ENCODE assay signal across 26 mouse cellular contexts in genomic region chr3:132893044-132893443, GRCm38 (mm10). TPM values are rescaled to one million over a fixed set of nuclear protein-coding genes. Genes with fewer than 3 reads are reported as not detected.
A peak's percentile ranks its signal among the peaks of the same experiment; 100 is the strongest.
DNase-seq lines count a peak whose midpoint lies in the region; ATAC-seq and TF ChIP-seq lines count a peak whose summit lies in the region.
"Had no signal": no experiment of that assay in that cellular context is flagged by ENCODE, and none has a peak within 500 bp of the region (broad histone marks: within the 10 kb centered on the region; RNA-seq: fewer than 3 reads in every experiment).

No protein-coding gene starts in this region.

- no peak overlapping the region for H3K4me2 ChIP-seq in kidney, postnatal 0 days (ENCODE audit: low read length)
- H3K4me2 ChIP-seq in midbrain, embryonic 11.5 days: no peak overlapping the region
- no peak overlapping the region for H3K4me2 ChIP-seq in midbrain, embryonic 15.5 days
- H3K4me2 ChIP-seq in stomach, postnatal 0 days (replicated peaks; ENCODE audit: low read depth): no peak overlapping the region
- no peak overlapping the region for H3K4me2 ChIP-seq in hindbrain, embryonic 12.5 days (replicated peaks)
- H3K4me2 ChIP-seq: embryonic facial prominence, embryonic 13.5 days; forebrain, embryonic 15.5 days; heart, embryonic 12.5 days; intestine, embryonic 15.5 days; limb, embryonic 12.5 days; midbrain, embryonic 12.5 days had no signal

- H3K4me1 ChIP-seq in kidney, postnatal 0 days (replicated peaks; ENCODE audit: insufficient read depth, low read length): no peaks in the 10 kb centered on the region
- no peaks in the 10 kb centered on the region for H3K4me1 ChIP-seq in midbrain, embryonic 11.5 days (ENCODE audit: control insufficient read depth, insufficient read depth, low read length)
- H3K4me1 ChIP-seq in midbrain, embryonic 15.5 days: no peaks in the 10 kb centered on the region
- H3K4me1 ChIP-seq in stomach, postnatal 0 days (replicated peaks; ENCODE audit: control insufficient read depth, insufficient read depth): no peaks in the 10 kb centered on the region
- H3K4me1 ChIP-seq in hindbrain, embryonic 12.5 days: no peaks in the 10 kb centered on the region
- H3K4me1 ChIP-seq: embryonic facial prominence, embryonic 13.5 days; forebrain, embryonic 10.5 days; intestine, embryonic 15.5 days; limb, embryonic 12.5 days; midbrain, embryonic 12.5 days had no signal

- no peak for DNase-seq in kidney, postnatal 0 days (ENCODE audit: low spot score)
- no peak for DNase-seq in kidney, postnatal 10 days
- DNase-seq in midbrain, embryonic 11.5 days (ENCODE audit: low spot score, missing footprints): peak; percentile 41
- DNase-seq in Patski (ENCODE audit: low read depth, low spot score): no peak
- no peak for DNase-seq in stomach, postnatal 0 days (ENCODE audit: low spot score)
- DNase-seq: adrenal gland, postnatal 14 days; cerebellum, adult 11-12 months; cerebellum, adult 9-11 months; gastrocnemius, adult 2 months; gastrocnemius, postnatal 36 days; heart, adult 2 months; kidney, adult 2 months; lung, postnatal 14 days; spleen, adult 18-20 months; thymus, adult 18-20 months; thymus, postnatal 25 days had no signal

- ATAC-seq in kidney, postnatal 0 days (replicated peaks; ENCODE audit: low FRiP score, low read depth): no peak
- ATAC-seq in midbrain, embryonic 11.5 days (ENCODE audit: low FRiP score): no peak
- ATAC-seq in midbrain, embryonic 15.5 days (replicated peaks): no peak
- no peak for ATAC-seq in Patski
- no peak for ATAC-seq in stomach, postnatal 0 days (ENCODE audit: low FRiP score, low TSS enrichment)
- ATAC-seq in hindbrain, embryonic 12.5 days (ENCODE audit: low FRiP score): no peak
- ATAC-seq: forebrain, embryonic 15.5 days; hindbrain, embryonic 16.5 days; intestine, embryonic 15.5 days had no signal

- H3K9ac ChIP-seq in kidney, postnatal 0 days (ENCODE audit: low read depth, low read length): no peak overlapping the region
- no peak overlapping the region for H3K9ac ChIP-seq in midbrain, embryonic 11.5 days (ENCODE audit: low read length)
- no peak overlapping the region for H3K9ac ChIP-seq in midbrain, embryonic 15.5 days
- H3K9ac ChIP-seq in stomach, postnatal 0 days (ENCODE audit: low read length): no peak overlapping the region
- no peak overlapping the region for H3K9ac ChIP-seq in hindbrain, embryonic 12.5 days
- H3K9ac ChIP-seq: embryonic facial prominence, embryonic 13.5 days; forebrain, embryonic 15.5 days; heart, embryonic 12.5 days; intestine, embryonic 15.5 days; limb, embryonic 12.5 days; midbrain, embryonic 12.5 days had no signal

- in situ Hi-C loops in Patski (cut with MboI; ENCODE audit: low pct_unique_long_range_greater_than_20kb): no loop called here

- no peak overlapping the region for H3K27ac ChIP-seq in kidney, postnatal 0 days
- H3K27ac ChIP-seq in midbrain, embryonic 11.5 days (ENCODE audit: low read depth, low read length): no peak overlapping the region
- no peak overlapping the region for H3K27ac ChIP-seq in midbrain, embryonic 15.5 days
- no peak overlapping the region for H3K27ac ChIP-seq in stomach, postnatal 0 days (replicated peaks)
- H3K27ac ChIP-seq in hindbrain, embryonic 12.5 days: no peak overlapping the region
- H3K27ac ChIP-seq: embryonic facial prominence, embryonic 13.5 days; forebrain, embryonic 10.5 days; forebrain, embryonic 15.5 days; gastrocnemius, adult 2 months; heart, adult 2 months; intestine, embryonic 15.5 days; limb, embryonic 12.5 days; midbrain, embryonic 12.5 days had no signal

- no peaks in the 10 kb centered on the region for H3K9me3 ChIP-seq in kidney, postnatal 0 days (replicated peaks; ENCODE audit: low read length)
- H3K9me3 ChIP-seq in midbrain, embryonic 11.5 days (ENCODE audit: control insufficient read depth, low read length): no peaks in the 10 kb centered on the region
- no peaks in the 10 kb centered on the region for H3K9me3 ChIP-seq in midbrain, embryonic 15.5 days
- no peaks in the 10 kb centered on the region for H3K9me3 ChIP-seq in stomach, postnatal 0 days (ENCODE audit: control insufficient read depth, low read length)
- H3K9me3 ChIP-seq in hindbrain, embryonic 12.5 days (replicated peaks): no peaks in the 10 kb centered on the region
- H3K9me3 ChIP-seq: embryonic facial prominence, embryonic 13.5 days; forebrain, embryonic 10.5 days; forebrain, embryonic 15.5 days; heart, embryonic 12.5 days; intestine, embryonic 15.5 days; limb, embryonic 12.5 days; midbrain, embryonic 12.5 days had no signal

- H3K27me3 ChIP-seq in kidney, postnatal 0 days (ENCODE audit: insufficient read depth, low read length): no peaks in the 10 kb centered on the region
- no peaks in the 10 kb centered on the region for H3K27me3 ChIP-seq in midbrain, embryonic 11.5 days (ENCODE audit: control insufficient read depth, insufficient read depth, low read length)
- no peaks in the 10 kb centered on the region for H3K27me3 ChIP-seq in midbrain, embryonic 15.5 days (replicated peaks)
- H3K27me3 ChIP-seq in Patski: no peaks in the 10 kb centered on the region
- no peaks in the 10 kb centered on the region for H3K27me3 ChIP-seq in stomach, postnatal 0 days (ENCODE audit: control insufficient read depth, insufficient read depth, low read length)
- H3K27me3 ChIP-seq in hindbrain, embryonic 12.5 days: no peaks in the 10 kb centered on the region
- H3K27me3 ChIP-seq: embryonic facial prominence, embryonic 13.5 days; forebrain, embryonic 15.5 days; heart, embryonic 12.5 days; intestine, embryonic 15.5 days; limb, embryonic 12.5 days; midbrain, embryonic 12.5 days had no signal

- WGBS in kidney, postnatal 0 days: 85% methylated on average over 7 of the region's 7 CpGs
- 85% methylated on average over 7 of the region's 7 CpGs for WGBS in midbrain, embryonic 11.5 days
- WGBS in midbrain, embryonic 15.5 days: 84% methylated on average over 7 of the region's 7 CpGs
- whole genome bisulfite sequencing in stomach, postnatal 0 days: 78% methylated on average over 7 of the region's 7 CpGs
- WGBS in hindbrain, embryonic 12.5 days: 83% methylated on average over 7 of the region's 7 CpGs

- peak; percentile 37; the same call in 1 of the 2 replicates for TF ChIP-seq CTCF in kidney, postnatal 0 days (IDR thresholded peaks at IDR 0.05; ENCODE audit: low read depth)
- peak; percentile 47 for TF ChIP-seq CTCF in Patski (IDR thresholded peaks at IDR 0.05)
- TF ChIP-seq CTCF in stomach, postnatal 0 days (IDR thresholded peaks at IDR 0.05; ENCODE audit: low read depth): peak; percentile 25

- TF ChIP-seq EP300 in stomach, postnatal 0 days (optimal IDR thresholded peaks at IDR 0.05): no peak

- H3K36me3 ChIP-seq in kidney, postnatal 0 days (ENCODE audit: insufficient read depth, low read length): no peaks in the 10 kb centered on the region
- H3K36me3 ChIP-seq in midbrain, embryonic 11.5 days (ENCODE audit: control insufficient read depth, insufficient read depth, low read length): no peaks in the 10 kb centered on the region
- no peaks in the 10 kb centered on the region for H3K36me3 ChIP-seq in midbrain, embryonic 15.5 days (replicated peaks)
- H3K36me3 ChIP-seq in stomach, postnatal 0 days (ENCODE audit: control insufficient read depth, insufficient read depth, low read length): no peaks in the 10 kb centered on the region
- no peaks in the 10 kb centered on the region for H3K36me3 ChIP-seq in hindbrain, embryonic 12.5 days
- H3K36me3 ChIP-seq: forebrain, embryonic 10.5 days; forebrain, embryonic 15.5 days; heart, embryonic 12.5 days; intestine, embryonic 15.5 days; limb, embryonic 12.5 days; midbrain, embryonic 12.5 days had no signal

- no peak overlapping the region for H3K4me3 ChIP-seq in kidney, postnatal 0 days (replicated peaks; ENCODE audit: low read depth, low read length)
- H3K4me3 ChIP-seq in midbrain, embryonic 11.5 days (ENCODE audit: low read depth, low read length): no peak overlapping the region
- H3K4me3 ChIP-seq in midbrain, embryonic 15.5 days: no peak overlapping the region
- H3K4me3 ChIP-seq in stomach, postnatal 0 days (ENCODE audit: low read depth, low read length): no peak overlapping the region
- H3K4me3 ChIP-seq in hindbrain, embryonic 12.5 days: no peak overlapping the region
- H3K4me3 ChIP-seq: embryonic facial prominence, embryonic 13.5 days; forebrain, embryonic 10.5 days; forebrain, embryonic 15.5 days; gastrocnemius, adult 2 months; heart, adult 2 months; heart, embryonic 12.5 days; intestine, embryonic 15.5 days; limb, embryonic 12.5 days; midbrain, embryonic 12.5 days had no signal

- CTCF ChIA-PET in Patski (lab: Charles Lee): interaction anchor here (0.8 to 3.9 kb wide), 7 partner anchors 10 to 151 kb away, joined by 3 to 22 read pairs (median 3); no protein-coding TSS in a partner anchor

- POLR2A ChIA-PET in Patski (lab: Charles Lee): interaction anchor here (1.2 kb wide), 1 partner anchor 9 kb away, joined by 3 read pairs; no protein-coding TSS in a partner anchor

RNA-seq across cellular contexts. Expression of gene Npnt, which starts 57.0 kb away (rescaled TPM):
- 229 and 252 TPM in 2 replicates for polyA plus RNA-seq in kidney, postnatal 0 days (2015; fragmentation: Nextera tagmentation; extraction: Ambion mirVana)
- polyA plus RNA-seq in midbrain, embryonic 11.5 days (2014; fragmentation: Nextera tagmentation; extraction: Ambion mirVana): 7.6 and 7.9 TPM in 2 replicates
- polyA plus RNA-seq in midbrain, embryonic 15.5 days (2015; fragmentation: Nextera tagmentation; extraction: Ambion mirVana): 24.2 and 27.5 TPM in 2 replicates
- polyA plus RNA-seq in Patski (2021): 460 TPM
- polyA plus RNA-seq in stomach, postnatal 0 days (2015; fragmentation: Nextera tagmentation; extraction: Ambion mirVana): 48.0 and 64.8 TPM in 2 replicates
- 22.0 and 30.9 TPM in 2 replicates for polyA plus RNA-seq in hindbrain, embryonic 12.5 days (2016; fragmentation: Nextera tagmentation; extraction: Ambion mirVana)
